Mouse (Mus musculus) stomach, postnatal 0 days (tissue): ENCODE measurements around the gene 4921517D22Rik.

Source experiments
- CTCF ChIP-seq: IDR thresholded peaks from 2 replicates; pipeline ENCODE4 v1.5.1; 2016; ENCODE audit warnings: antibody characterized with exemption, low read depth, mild to moderate bottlenecking, moderate library complexity
- EP300 ChIP-seq: optimal IDR thresholded peaks from 2 replicates; pipeline ENCODE3; 2016; ENCODE audit warnings: antibody characterized with exemption

DNA sequence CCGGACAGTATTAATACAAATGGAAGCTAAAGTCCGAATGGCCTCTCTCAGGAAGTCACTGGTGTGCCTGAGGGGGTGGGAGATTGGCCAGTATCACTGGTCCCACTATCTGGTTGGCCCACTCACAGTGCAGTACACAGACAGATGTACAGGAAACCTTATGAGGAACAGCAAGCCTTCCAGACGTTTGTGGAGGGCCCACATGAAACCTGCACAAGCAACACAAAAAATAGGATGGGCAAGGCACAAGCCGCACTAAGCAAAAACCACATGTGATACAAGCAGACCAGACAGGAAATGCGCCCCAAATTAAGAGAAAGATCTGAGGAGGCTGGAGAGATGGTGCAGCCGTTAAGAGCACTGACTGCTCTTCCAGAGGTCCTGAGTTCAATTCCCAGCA, 21.7 kb downstream of the 4921517D22Rik start:
- TF ChIP-seq CTCF, result no peak
- no peak for TF ChIP-seq EP300
